Mouse (Mus musculus) lung, postnatal 0 days (tissue): Measurements from ENCODE around the gene Pcp2. TPM values are rescaled to one million over a fixed set of nuclear protein-coding genes. Genes with fewer than 3 reads are reported as not detected.
A peak's percentile ranks its signal among the peaks of the same experiment; 100 is the strongest.

Experiments
- ATAC-seq: fragments of 200-750 bp; cut with Nextera tagmentation; 2 replicates; pipeline ENCODE4 v1.8.0; 2017; ENCODE audit warnings: moderate library complexity
- DNase-seq: peaks from one replicate; pipeline ENCODE4 v3.0.0-alpha.2; 2016; ENCODE audit warnings: low spot score
- H3K27ac ChIP-seq: fragments of 300-500 bp; sonication (generic); 2 replicates; pipeline ENCODE4 v1.5.1; 2014; ENCODE audit warnings: antibody characterized with exemption, mild to moderate bottlenecking, low read length, mixed read lengths
- H3K27me3 ChIP-seq: fragments of 300-500 bp; sonication (generic); replicated peaks from 2 replicates; pipeline ENCODE4 v1.6.1; 2014; ENCODE audit warnings: low read length, mixed read lengths; ENCODE audit not compliant: insufficient read depth
- H3K36me3 ChIP-seq: fragments of 300-500 bp; sonication (generic); 2 replicates; pipeline ENCODE4 v1.6.1; 2014; ENCODE audit warnings: low read length, mixed read lengths; ENCODE audit not compliant: insufficient read depth
- H3K4me1 ChIP-seq: fragments of 300-500 bp; sonication (generic); 2 replicates; pipeline ENCODE4 v1.6.1; 2014; ENCODE audit warnings: antibody characterized with exemption, low read depth, low read length, mixed read lengths; ENCODE audit not compliant: insufficient read depth
- H3K4me2 ChIP-seq: fragments of 300-500 bp; sonication (generic); replicated peaks from 2 replicates; pipeline ENCODE4 v1.6.1; 2014; ENCODE audit warnings: low read depth, mild to moderate bottlenecking, low read length, moderate library complexity, mixed read lengths
- H3K4me3 ChIP-seq: fragments of 300-500 bp; sonication (generic); 2 replicates; pipeline ENCODE4 v1.5.1; 2014; ENCODE audit warnings: low read depth, low read length
- H3K9ac ChIP-seq: fragments of 300-500 bp; sonication (generic); replicated peaks from 2 replicates; pipeline ENCODE4 v1.6.1; 2014; ENCODE audit warnings: low read depth, mild to moderate bottlenecking
- H3K9me3 ChIP-seq: fragments of 300-500 bp; sonication (generic); 2 replicates; pipeline ENCODE4 v1.6.1; 2016; ENCODE audit warnings: low read length, mixed read lengths
- CTCF ChIP-seq: IDR thresholded peaks from 2 replicates; pipeline ENCODE4 v1.5.1; 2016; ENCODE audit warnings: antibody characterized with exemption, mild to moderate bottlenecking
- EP300 ChIP-seq: IDR thresholded peaks from 2 replicates; pipeline ENCODE4 v1.6.1; 2016; ENCODE audit warnings: antibody characterized with exemption, mild to moderate bottlenecking, control low read depth
- WGBS: fragments of 180-500 bp; shearing (Covaris S2); extraction: QIAGEN DNeasy Blood & Tissue Kit; methylation state at CpG from one replicate; pipeline ENCODE4 v1.1.7; 2014; 5-methylcytosine and 5-hydroxymethylcytosine counted together
- polyA plus RNA-seq: library from polyadenylated mRNA; unstranded; fragments of >200 nt; fragmentation: Nextera tagmentation; extraction: Ambion mirVana; gene quantifications from 2 replicates; pipeline ENCODE4 v1.2.1, GENCODE M21; 2015

Gene Pcp2
- polyA plus RNA-seq, 1 experiment from 2014 or later = not detected

DNA sequence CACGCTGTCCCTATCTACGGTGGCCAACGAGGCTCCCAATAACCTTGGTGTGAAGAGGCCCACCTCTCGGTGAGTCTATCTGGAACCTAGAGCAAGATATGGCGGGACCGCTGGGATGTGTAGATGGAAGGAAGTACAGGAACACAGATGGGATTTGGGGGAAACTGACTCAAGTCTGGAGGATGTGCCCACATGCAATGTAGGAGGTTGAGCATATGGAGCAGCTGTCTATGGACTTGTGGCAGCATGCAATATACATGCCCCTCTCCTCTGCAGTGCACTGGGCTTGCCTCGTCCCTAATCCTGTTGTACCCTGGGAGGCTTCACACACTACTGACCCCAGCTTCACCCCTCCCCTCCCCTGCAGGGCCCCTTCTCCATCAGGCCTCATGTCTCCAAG, 17.5 kb downstream of the Pcp2 start:
- Histone ChIP-seq H3K9me3 (no peaks in the 10 kb centered on the region), H3K9ac (no peak overlapping the region), H3K36me3 (peaks cover 14% of the 10 kb centered on the region), H3K27ac (no peak overlapping the region), H3K4me3 (no peak overlapping the region), H3K4me1 (no peaks in the 10 kb centered on the region), H3K27me3 (no peaks in the 10 kb centered on the region), H3K4me2 (no peak overlapping the region)
- ATAC-seq (no peak), DNase-seq (no peak)
- TF ChIP-seq CTCF = no peak
- no peak for TF ChIP-seq EP300
- 88% methylated on average over 7 of the region's 7 CpGs for WGBS

DNA sequence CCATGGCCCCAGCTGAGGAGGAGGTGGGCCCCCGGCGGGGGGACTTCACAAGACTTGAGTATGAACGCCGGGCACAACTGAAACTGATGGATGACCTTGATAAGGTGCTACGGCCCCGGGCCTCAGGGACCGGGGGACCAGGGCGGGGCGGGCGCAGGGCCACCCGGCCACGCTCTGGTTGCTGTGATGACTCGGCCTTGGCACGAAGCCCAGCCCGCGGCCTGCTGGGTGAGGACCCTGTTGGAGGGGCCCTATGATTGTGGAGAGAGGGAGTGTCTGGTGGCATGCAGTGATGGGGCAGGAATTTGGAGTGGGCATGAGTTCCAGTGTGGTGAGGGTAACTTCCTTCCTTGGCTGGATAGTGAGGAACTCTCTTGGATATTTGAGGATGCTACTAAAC, 18.8 kb downstream of the Pcp2 start:
- peak; percentile 33 for DNase-seq
- no peaks in the 10 kb centered on the region for H3K4me1 ChIP-seq
- no peaks in the 10 kb centered on the region for H3K9me3 ChIP-seq
- H3K27ac ChIP-seq = no peak overlapping the region
- no peak overlapping the region for H3K4me2 ChIP-seq
- ATAC-seq = peak; percentile 29; the same call in 1 of the 2 replicates
- H3K4me3 ChIP-seq = no peak overlapping the region
- H3K36me3 ChIP-seq = peaks cover 5% of the 10 kb centered on the region; the same call in 1 of the 2 replicates
- no peak overlapping the region for H3K9ac ChIP-seq
- no peaks in the 10 kb centered on the region for H3K27me3 ChIP-seq
- 47% methylated on average over 16 of the region's 16 CpGs for WGBS
- TF ChIP-seq EP300 (no peak), CTCF (no peak)

DNA sequence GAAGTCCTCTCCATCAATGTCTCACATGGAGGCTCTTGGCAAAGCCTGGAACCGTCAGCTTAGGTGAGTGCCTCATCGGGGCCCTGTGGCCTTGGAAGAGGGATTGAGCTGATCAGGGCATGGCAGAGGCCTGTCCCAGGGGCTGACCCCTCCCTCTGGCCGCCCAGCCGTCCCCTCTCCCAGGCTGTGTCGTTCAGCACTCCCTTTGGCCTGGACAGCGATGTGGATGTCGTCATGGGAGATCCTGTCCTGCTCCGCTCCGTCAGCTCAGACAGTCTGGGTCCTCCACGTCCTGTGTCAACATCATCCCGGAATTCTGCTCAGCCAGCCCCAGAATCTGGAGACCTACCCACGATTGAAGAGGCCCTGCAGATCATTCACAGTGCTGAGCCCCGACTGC, 21.9 kb downstream of the Pcp2 start:
- Histone ChIP-seq H3K27me3 (no peaks in the 10 kb centered on the region), H3K9ac (no peak overlapping the region), H3K4me1 (no peaks in the 10 kb centered on the region), H3K4me3 (no peak overlapping the region), H3K36me3 (no peaks in the 10 kb centered on the region), H3K27ac (no peak overlapping the region), H3K9me3 (no peaks in the 10 kb centered on the region), H3K4me2 (no peak overlapping the region)
- ATAC-seq (no peak), DNase-seq (no peak)
- WGBS = 61% methylated on average over 13 of the region's 13 CpGs
- no peak for TF ChIP-seq CTCF
- no peak for TF ChIP-seq EP300

DNA sequence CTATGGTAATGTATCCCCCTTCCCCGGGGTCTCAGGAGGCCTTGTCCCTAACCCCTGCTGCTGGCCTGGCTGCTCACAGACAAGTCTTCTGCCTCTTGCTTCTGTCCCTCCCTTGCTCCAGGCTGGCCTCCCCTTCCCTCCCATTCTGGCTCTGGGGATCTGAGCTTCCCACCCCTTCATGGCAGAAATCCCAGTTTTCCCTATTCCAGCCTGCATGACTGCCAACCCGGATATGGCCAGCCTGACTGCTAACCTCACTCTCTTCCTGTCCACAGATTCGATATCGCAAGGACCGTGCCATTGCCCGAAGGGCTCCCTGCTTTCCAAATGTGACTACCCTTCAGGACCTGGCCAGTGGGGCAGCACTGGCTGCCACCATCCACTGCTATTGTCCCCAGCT, 24.9 kb downstream of the Pcp2 start:
- Histone ChIP-seq H3K4me2 (no peak overlapping the region), H3K9ac (no peak overlapping the region), H3K9me3 (no peaks in the 10 kb centered on the region), H3K36me3 (no peaks in the 10 kb centered on the region), H3K27me3 (no peaks in the 10 kb centered on the region), H3K4me3 (no peak overlapping the region), H3K27ac (no peak overlapping the region), H3K4me1 (no peaks in the 10 kb centered on the region)
- 59% methylated on average over 6 of the region's 6 CpGs for WGBS
- no peak for TF ChIP-seq EP300
- TF ChIP-seq CTCF = no peak
- ATAC-seq (peak; percentile 39), DNase-seq (peak; percentile 47)

DNA sequence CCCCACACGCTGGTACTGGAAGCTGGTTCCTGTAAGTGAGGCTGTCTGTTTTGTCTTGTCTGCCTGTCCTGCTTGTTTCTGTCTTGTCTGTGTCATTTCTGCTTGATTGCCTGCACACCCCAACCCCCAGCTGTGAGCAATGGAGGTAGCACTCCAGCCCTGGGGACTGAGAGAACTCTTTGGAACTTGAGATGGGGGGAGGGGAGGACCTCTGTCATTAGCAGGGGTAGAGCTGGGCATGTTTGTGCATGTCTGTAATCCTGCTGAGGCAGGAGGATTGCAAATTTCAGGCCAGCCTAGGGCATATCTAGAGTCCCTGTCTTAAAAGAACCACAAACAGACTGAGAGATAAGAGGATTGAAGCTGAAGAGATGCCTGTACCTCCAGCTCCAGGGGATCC, 26.1 kb downstream of the Pcp2 start:
- TF ChIP-seq CTCF (no peak), EP300 (no peak)
- H3K4me3 ChIP-seq = no peak overlapping the region
- no peak overlapping the region for H3K4me2 ChIP-seq
- H3K27ac ChIP-seq = no peak overlapping the region
- H3K36me3 ChIP-seq = no peaks in the 10 kb centered on the region
- no peak for DNase-seq
- no peaks in the 10 kb centered on the region for H3K4me1 ChIP-seq
- H3K9ac ChIP-seq = no peak overlapping the region
- WGBS = 50% methylated on average over 1 of the region's 1 CpGs
- no peaks in the 10 kb centered on the region for H3K9me3 ChIP-seq
- H3K27me3 ChIP-seq = no peaks in the 10 kb centered on the region
- ATAC-seq = no peak

DNA sequence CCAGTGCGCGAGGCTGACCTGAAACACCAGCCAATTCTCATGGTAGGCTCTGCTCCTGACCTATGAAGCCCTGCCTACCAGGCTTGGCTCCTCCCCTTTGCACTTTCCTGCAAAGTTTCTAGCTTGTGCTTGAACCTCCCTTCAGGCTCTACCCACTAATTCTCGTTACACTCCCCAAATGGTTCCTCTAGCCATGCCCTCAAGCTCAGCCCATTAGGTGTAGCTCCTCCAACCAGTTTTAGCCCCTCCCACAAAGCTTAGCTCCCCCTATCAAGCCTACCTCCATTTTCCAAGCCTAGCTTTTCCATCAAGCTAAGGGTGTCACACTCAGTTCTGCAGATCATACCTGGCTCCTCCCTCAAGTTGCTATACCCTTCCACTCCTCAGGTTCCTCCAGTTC, 27.3 kb downstream of the Pcp2 start:
- H3K4me3 ChIP-seq = no peak overlapping the region
- H3K4me1 ChIP-seq = no peaks in the 10 kb centered on the region
- DNase-seq (no peak), ATAC-seq (no peak)
- no peaks in the 10 kb centered on the region for H3K9me3 ChIP-seq
- TF ChIP-seq CTCF = no peak
- no peak for TF ChIP-seq EP300
- 70% methylated on average over 3 of the region's 3 CpGs for WGBS
- no peaks in the 10 kb centered on the region for H3K36me3 ChIP-seq
- no peak overlapping the region for H3K27ac ChIP-seq
- H3K9ac ChIP-seq = no peak overlapping the region
- H3K27me3 ChIP-seq = no peaks in the 10 kb centered on the region
- no peak overlapping the region for H3K4me2 ChIP-seq

DNA sequence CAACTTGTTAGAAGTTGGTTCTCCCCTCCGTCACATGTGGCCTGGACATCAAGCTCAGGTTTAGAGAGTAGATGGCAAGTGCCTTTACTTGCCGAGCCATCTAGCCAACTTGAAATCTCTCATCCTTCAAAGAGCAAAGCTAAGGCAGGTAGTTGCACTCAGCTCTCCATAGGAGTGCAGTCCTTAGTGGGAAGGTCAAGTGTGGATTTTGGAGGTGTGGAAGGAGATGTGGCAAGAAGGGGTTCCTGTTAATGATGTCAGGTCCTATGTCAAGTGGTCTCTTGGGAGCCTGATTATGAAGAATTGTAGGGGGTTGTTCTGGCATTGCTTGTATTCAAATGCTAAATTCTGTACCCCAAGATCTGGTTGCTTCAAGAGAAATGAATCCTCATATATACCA, 30.9 kb downstream of the Pcp2 start:
- Histone ChIP-seq H3K27me3 (no peaks in the 10 kb centered on the region), H3K9me3 (no peaks in the 10 kb centered on the region), H3K9ac (no peak overlapping the region), H3K4me2 (no peak overlapping the region), H3K36me3 (no peaks in the 10 kb centered on the region), H3K4me3 (no peak overlapping the region), H3K27ac (no peak overlapping the region), H3K4me1 (no peaks in the 10 kb centered on the region)
- ATAC-seq = peak; percentile 85
- peak; percentile 67 for DNase-seq
- TF ChIP-seq CTCF (no peak), EP300 (peak; percentile 27)
- WGBS = 60% methylated on average over 2 of the region's 2 CpGs
